Mouse (Mus musculus) erythroblast, embryonic 14.5 days (primary cell): ENCODE results near the gene Nphs1.

Source experiments
- GATA1 ChIP-seq: IDR thresholded peaks from 2 replicates; pipeline ENCODE4 v1.6.1; 2012; ENCODE audit warnings: low read length, inconsistent platforms, mixed read lengths
- TAL1 ChIP-seq: IDR thresholded peaks from 3 replicates; pipeline ENCODE4 v1.6.1; 2012; ENCODE audit warnings: low read length, inconsistent platforms, mixed read lengths

GRCm38 (mm10) chr7:30450241-30450640 is 7.9 kb upstream of the Nphs1 start:
- TF ChIP-seq GATA1 (no peak), TAL1 (no peak)
